Mouse (Mus musculus): ENCODE results near the gene Fry. TPM values are rescaled to one million over a fixed set of nuclear protein-coding genes. Genes with fewer than 3 reads are reported as not detected.

Gene Fry
- polyA plus RNA-seq, 1 experiment = not detected

DNA sequence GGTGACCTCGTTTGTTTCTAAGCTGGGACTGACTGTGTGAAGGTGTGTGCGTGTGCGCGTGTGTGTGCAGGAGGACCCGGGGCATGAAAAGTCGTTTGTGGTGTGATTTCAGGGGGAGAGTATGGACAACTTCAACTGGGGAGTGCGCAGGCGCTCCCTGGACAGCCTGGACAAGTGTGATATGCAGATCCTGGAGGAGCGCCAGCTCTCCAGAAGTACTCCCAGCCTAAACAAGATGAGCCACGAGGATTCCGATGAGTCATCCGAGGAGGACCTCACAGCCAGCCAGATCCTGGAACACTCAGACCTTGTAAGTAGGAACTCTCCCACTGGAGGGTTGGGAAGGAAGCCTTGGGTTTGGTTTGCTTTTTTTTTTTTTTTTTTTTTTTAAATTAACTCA, 347.7 kb downstream of the Fry start:
- no peak for TF ChIP-seq GATA1 (IDR thresholded peaks at IDR 0.05; ENCODE audit: low read length)

DNA sequence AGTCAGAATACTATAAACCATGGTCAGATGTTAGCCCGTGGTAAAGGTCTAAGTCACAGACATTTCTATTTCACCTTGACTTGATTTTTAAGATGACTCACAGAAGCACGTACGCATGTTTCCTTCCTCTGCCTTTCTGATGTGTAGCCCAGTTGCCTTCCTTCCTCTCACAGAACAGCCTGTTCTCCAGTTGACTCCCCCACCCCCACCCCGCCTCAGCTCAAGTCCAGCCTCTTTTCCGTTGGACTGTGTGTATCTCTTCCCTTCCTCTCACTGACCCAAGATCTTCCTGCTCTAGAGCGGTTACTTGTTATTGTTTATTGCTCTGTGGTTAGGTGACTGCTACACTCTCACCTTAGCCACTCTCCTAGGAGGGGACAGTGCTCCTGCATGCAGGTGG, 350.0 kb downstream of the Fry start:
- no peak for TF ChIP-seq GATA1 (IDR thresholded peaks at IDR 0.05; ENCODE audit: low read length)

- TF ChIP-seq GATA1 (IDR thresholded peaks at IDR 0.05; ENCODE audit: low read length) = no peak
These were observed 358.9 kb downstream of the Fry start for GRCm38 (mm10) chr5:150477364-150477763.

- no peak for TF ChIP-seq GATA1 (IDR thresholded peaks at IDR 0.05; ENCODE audit: low read length)
These were observed 360.2 kb downstream of the Fry start for GRCm38 (mm10) chr5:150478612-150479011.

DNA sequence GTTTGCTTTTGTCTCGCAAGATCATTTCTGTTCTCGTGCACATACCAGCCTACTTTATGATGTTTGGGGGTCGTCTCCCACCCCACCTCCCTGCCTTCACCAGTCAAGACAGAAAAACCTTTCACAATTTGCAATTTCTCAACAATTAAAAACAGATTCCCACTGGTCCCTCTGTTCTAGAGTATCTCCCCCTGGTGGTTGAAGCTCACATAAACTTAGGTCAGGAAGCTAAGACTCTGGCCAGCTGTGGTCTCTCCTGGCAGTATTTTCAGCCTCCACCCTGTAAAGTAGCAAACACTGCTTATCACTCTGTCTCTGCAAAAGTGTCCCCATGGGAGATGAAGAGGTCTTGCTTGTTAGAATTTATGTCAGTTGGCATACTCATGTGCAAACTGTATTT, 366.8 kb downstream of the Fry start:
- no peak for TF ChIP-seq GATA1 (IDR thresholded peaks at IDR 0.05; ENCODE audit: low read length)

- no peak for TF ChIP-seq GATA1 (IDR thresholded peaks at IDR 0.05; ENCODE audit: low read length)
These were observed 371.8 kb downstream of the Fry start for GRCm38 (mm10) chr5:150490285-150490684.

GRCm38 (mm10) chr5:150490821-150491220, 372.4 kb downstream of the Fry start:
- no peak for TF ChIP-seq GATA1 (IDR thresholded peaks at IDR 0.05; ENCODE audit: low read length)

DNA sequence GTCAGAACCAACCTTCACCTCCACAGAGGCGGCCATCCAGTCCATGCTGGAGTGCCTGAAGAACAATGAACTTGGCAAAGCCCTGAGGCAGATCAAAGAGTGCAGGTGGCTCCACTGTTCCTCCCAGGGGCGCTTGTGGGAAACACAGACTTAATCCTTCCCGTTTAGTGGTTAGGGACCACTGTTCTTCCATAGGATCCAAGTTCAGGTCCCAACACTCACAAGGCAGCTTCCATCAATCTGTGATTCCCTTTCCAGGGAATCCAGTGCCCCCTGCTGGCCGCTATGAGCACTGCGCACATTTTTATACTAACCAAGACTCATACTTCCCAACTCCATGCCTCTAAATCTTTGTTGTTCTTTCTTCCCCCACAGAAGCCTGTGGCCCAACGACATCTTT, 377.3 kb downstream of the Fry start:
- no peak for TF ChIP-seq GATA1 (IDR thresholded peaks at IDR 0.05; ENCODE audit: low read length)

- TF ChIP-seq GATA1 (IDR thresholded peaks at IDR 0.05; ENCODE audit: low read length) = no peak
These were observed 392.2 kb downstream of the Fry start for GRCm38 (mm10) chr5:150510451-150511225.

- no peak for TF ChIP-seq GATA1 (IDR thresholded peaks at IDR 0.05; ENCODE audit: low read length)
These were observed 394.8 kb downstream of the Fry start for GRCm38 (mm10) chr5:150513264-150513663.

DNA sequence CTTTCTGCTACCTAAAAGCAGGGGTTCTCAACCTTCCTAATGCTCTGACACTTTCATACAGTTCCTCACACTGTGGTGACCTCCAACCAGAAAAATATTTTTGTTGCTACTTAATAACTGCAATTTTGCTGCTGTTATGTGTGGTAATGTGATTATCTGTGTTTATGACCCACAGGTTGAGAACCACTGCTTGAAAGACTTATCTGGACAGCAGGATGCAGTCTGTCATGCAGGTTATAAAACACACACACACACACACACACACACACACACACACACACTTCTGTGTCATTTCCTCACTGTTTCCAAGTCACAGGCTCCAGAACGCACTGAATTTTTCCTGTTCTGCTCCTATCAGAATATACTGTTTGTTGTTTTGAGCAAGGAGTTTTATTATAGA, 395.6 kb downstream of the Fry start:
- TF ChIP-seq GATA1 (IDR thresholded peaks at IDR 0.05; ENCODE audit: low read length) = no peak

DNA sequence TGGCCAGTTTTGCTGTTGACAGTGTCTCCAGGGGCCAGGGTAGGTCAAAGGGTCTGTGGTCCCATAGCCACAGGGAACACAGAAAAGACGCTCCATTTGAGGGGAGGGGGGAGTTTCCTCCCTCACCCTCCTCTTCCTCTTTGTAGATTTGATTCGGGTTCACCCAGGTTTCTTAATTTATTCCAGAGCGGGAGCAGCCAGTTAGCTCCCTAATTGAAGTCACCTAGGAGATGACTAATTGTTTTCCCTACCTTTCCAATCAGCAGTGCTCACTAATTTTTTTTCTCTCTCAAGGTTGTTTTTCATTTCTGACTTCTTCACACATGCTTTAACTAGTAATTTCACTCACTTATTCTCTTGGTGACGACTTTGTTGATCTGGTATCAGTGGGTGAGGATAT, 399.6 kb downstream of the Fry start, which contains the start of gene Zar1l:
TSS of gene Zar1l (minus strand) at position 101 of the 400 bp plus-strand sequence.
- no peak for TF ChIP-seq GATA1 (IDR thresholded peaks at IDR 0.05; ENCODE audit: low read length)

DNA sequence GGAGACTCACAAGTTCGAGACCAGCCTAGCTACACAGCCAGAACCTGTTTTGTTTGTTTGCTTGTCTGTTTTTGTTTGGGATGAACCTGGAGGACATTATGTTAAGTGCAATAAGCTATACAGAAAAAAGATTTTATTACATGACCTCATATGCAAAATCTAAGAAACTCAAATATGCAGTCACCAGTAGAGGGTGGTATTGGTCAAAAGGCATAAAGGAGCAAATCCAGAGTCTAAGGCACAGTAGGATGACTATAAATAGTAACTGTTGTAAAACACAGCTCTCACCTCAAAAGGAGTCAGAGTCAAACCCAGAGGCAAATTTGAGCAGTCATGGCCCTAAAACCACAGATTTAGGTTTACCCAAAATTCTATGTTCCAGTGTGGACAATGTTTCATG, 401.1 kb downstream of the Fry start:
- TF ChIP-seq GATA1 (IDR thresholded peaks at IDR 0.05; ENCODE audit: low read length) = no peak

- TF ChIP-seq GATA1 (IDR thresholded peaks at IDR 0.05; ENCODE audit: low read length) = no peak
These were observed 403.8 kb downstream of the Fry start, which contains the start of gene Brca2 for GRCm38 (mm10) chr5:150521937-150522866. Gene Brca2, plus strand, starts transcription at chr5:150522630.

DNA sequence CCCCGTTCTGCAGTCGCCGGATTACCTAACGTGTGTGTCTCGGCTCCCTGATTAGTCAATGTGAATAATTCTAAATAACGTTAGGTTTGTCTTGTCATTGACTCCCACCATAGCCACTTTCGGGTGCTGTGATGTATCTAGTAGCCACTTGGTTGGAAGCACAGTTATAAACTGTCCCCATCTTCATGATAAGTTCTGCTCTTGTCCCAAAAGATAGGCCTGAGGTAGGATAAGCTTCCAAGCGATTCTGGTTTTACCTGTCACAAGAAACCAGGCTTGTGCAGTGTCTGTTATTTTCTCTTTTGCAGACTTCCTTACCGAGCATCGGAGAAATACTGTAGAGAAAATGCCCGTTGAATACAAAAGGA, 404.4 kb downstream of the Fry start:
- no peak for TF ChIP-seq GATA1 (IDR thresholded peaks at IDR 0.05; ENCODE audit: low read length)

GRCm38 (mm10) chr5:150525239-150525638, 406.8 kb downstream of the Fry start:
- no peak for TF ChIP-seq GATA1 (IDR thresholded peaks at IDR 0.05; ENCODE audit: low read length)

Data from G1E-ER4 (cell line).